Mouse (Mus musculus) lung, adult 2 months (tissue): ENCODE data around the gene Sgms2.

ENCODE experiments used
- CTCF ChIP-seq: fragments of 200-500 bp; IDR thresholded peaks from 2 replicates; pipeline ENCODE4 v1.5.1; 2011; ENCODE audit warnings: mild to moderate bottlenecking, low read length, control low read depth; ENCODE audit not compliant: insufficient read depth
- POLR2A ChIP-seq: fragments of 200-500 bp; IDR thresholded peaks from 2 replicates; pipeline ENCODE4 v1.6.1; 2011; ENCODE audit warnings: low read depth, mild to moderate bottlenecking, control low read depth, low read length, borderline replicate concordance; ENCODE audit errors: extremely low read depth

GRCm38 (mm10) chr3:131302452-131303319 lies 188.5 kb downstream of the Sgms2 start, which contains the start of gene Cyp2u1:
- TF ChIP-seq CTCF (no peak), POLR2A (peak; percentile 44; the same call in 1 of the 2 replicates)
